Mouse (Mus musculus) kidney, adult 2 months (tissue): ENCODE results near the gene Chuk. TPM values are rescaled to one million over a fixed set of nuclear protein-coding genes. Genes with fewer than 3 reads are reported as not detected.

Experiments
- DNase-seq: peaks from one replicate; pipeline ENCODE4 v3.0.0; 2021
- H3K27ac ChIP-seq: fragments of 200-500 bp; 2 replicates; pipeline ENCODE4 v1.5.1; 2012; ENCODE audit warnings: low read depth, low read length, control low read depth, inconsistent platforms; ENCODE audit not compliant: insufficient read depth
- H3K27me3 ChIP-seq: fragments of 200-500 bp; replicated peaks from 2 replicates; pipeline ENCODE4 v1.6.1; 2012; ENCODE audit warnings: mild to moderate bottlenecking, moderate library complexity, low read length, inconsistent platforms; ENCODE audit not compliant: control insufficient read depth, insufficient read depth
- H3K36me3 ChIP-seq: fragments of 200-500 bp; 2 replicates; pipeline ENCODE4 v1.6.1; 2012; ENCODE audit warnings: mild to moderate bottlenecking, moderate library complexity, low read length, inconsistent platforms; ENCODE audit not compliant: control insufficient read depth, insufficient read depth
- H3K4me1 ChIP-seq: fragments of 200-500 bp; 2 replicates; pipeline ENCODE4 v1.6.1; 2011; ENCODE audit warnings: low read length; ENCODE audit not compliant: control insufficient read depth, insufficient read depth
- H3K4me3 ChIP-seq: fragments of 200-500 bp; 2 replicates; pipeline ENCODE4 v1.5.1; 2011; ENCODE audit warnings: mild to moderate bottlenecking, low read depth, low read length, control low read depth; ENCODE audit not compliant: insufficient read depth
- CTCF ChIP-seq: fragments of 200-500 bp; conservative IDR thresholded peaks from 2 replicates; pipeline ENCODE4 v1.5.1; 2011; ENCODE audit warnings: low read depth, mild to moderate bottlenecking, control low read depth, low read length, moderate library complexity, mixed read lengths; ENCODE audit not compliant: insufficient read depth, insufficient read length
- POLR2A ChIP-seq: fragments of 200-500 bp; IDR thresholded peaks from one replicate; pipeline ENCODE4 v1.6.1; 2011; ENCODE audit warnings: low read depth, low read length, control low read depth
- WGBS: fragments of 180-500 bp; shearing (Covaris S2); methylation state at CpG from one replicate; pipeline ENCODE4 v1.1.7; 2018; 5-methylcytosine and 5-hydroxymethylcytosine counted together
- polyA plus RNA-seq: library from polyadenylated mRNA; depleted of rRNA; stranded (reverse); fragments of >200 nt; gene quantifications from 2 replicates; pipeline ENCODE4 v1.2.3, GENCODE M21; 2012

Gene Chuk
- polyA plus RNA-seq, 1 experiment = 34.4 TPM

- peak; percentile 95 for DNase-seq
- TF ChIP-seq CTCF = no peak
- TF ChIP-seq POLR2A = peak; percentile 31
- WGBS = 2% methylated on average over 46 of the region's 46 CpGs
- Histone ChIP-seq H3K4me3 (peak within 1 kb of the TSS; percentile 93), H3K27me3 (no peaks in the 10 kb centered on the region), H3K36me3 (peaks cover 3% of the 10 kb centered on the region), H3K4me1 (no peaks in the 10 kb centered on the region; the same call in 1 of the 2 replicates), H3K27ac (0 out of 2 replicates have a peak within 1 kb of the TSS, but pooled peaks have one; percentile 22)
Observed at GRCm38 (mm10) chr19:44145702-44146567, 38.7 kb upstream of the Chuk start, which contains the start of gene Bloc1s2. TSS of gene Bloc1s2 (minus strand) at chr19:44146446.

DNA sequence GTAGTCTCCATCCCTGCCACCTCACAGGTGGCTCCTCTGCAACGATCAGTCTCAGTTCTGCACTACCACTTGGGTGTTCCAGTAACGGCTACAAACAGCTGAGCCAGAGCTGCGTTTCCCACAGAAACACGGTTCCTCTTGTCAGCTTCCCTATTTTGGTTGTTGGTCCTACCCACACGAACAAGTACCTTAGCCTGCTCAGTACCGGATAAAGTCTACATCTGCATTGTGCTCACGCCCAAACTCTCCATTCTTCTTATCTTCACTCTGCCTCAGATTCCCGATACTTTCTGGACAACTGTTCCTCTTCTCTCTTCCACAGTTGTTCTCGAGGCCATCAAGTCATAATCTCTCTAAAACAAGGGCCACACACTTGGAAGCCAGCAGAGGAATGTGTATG, 37.1 kb upstream of the Chuk start:
- Histone ChIP-seq H3K36me3 (peaks cover 3% of the 10 kb centered on the region), H3K27me3 (no peaks in the 10 kb centered on the region), H3K4me1 (no peaks in the 10 kb centered on the region; the same call in 1 of the 2 replicates), H3K27ac (no peak overlapping the region), H3K4me3 (no peak overlapping the region)
- TF ChIP-seq POLR2A = no peak
- no peak for TF ChIP-seq CTCF
- peak; percentile 14 for DNase-seq
- 86% methylated on average over 9 of the region's 9 CpGs for WGBS

DNA sequence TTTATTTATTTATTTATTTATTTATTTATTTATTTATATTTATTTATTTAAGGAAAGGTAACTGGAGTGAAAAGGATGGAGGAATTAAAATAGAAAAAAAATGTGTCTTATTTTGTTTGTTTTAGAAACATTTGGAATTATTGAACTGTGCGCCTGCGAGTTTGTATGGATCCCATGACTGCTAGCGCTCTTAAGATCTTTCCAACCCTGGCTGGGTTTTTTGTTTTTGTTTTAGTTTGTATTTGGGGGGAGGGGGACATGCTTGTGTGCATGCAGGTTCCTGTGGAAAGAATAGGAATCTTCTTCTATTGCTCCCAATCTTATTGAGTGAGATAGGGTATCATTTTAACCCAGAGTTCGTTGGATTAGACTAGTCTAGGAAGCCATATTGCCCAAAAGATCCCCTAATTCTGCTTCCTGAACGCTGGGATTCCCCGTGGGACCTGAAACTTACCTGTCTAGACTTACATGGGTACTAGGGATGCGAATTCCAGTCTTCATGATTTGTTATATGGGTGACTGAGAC, 28.7 kb upstream of the Chuk start:
- no peaks in the 10 kb centered on the region; the same call in none of the 2 replicates for H3K36me3 ChIP-seq
- DNase-seq = peak; percentile 9
- TF ChIP-seq POLR2A (no peak), CTCF (no peak)
- 23% methylated on average over 7 of the region's 7 CpGs for WGBS
- peaks cover 5% of the 10 kb centered on the region for H3K4me1 ChIP-seq
- no peaks in the 10 kb centered on the region for H3K27me3 ChIP-seq
- peak overlapping the region; percentile 28; the same call in 1 of the 2 replicates for H3K4me3 ChIP-seq
- no peak overlapping the region for H3K27ac ChIP-seq

DNA sequence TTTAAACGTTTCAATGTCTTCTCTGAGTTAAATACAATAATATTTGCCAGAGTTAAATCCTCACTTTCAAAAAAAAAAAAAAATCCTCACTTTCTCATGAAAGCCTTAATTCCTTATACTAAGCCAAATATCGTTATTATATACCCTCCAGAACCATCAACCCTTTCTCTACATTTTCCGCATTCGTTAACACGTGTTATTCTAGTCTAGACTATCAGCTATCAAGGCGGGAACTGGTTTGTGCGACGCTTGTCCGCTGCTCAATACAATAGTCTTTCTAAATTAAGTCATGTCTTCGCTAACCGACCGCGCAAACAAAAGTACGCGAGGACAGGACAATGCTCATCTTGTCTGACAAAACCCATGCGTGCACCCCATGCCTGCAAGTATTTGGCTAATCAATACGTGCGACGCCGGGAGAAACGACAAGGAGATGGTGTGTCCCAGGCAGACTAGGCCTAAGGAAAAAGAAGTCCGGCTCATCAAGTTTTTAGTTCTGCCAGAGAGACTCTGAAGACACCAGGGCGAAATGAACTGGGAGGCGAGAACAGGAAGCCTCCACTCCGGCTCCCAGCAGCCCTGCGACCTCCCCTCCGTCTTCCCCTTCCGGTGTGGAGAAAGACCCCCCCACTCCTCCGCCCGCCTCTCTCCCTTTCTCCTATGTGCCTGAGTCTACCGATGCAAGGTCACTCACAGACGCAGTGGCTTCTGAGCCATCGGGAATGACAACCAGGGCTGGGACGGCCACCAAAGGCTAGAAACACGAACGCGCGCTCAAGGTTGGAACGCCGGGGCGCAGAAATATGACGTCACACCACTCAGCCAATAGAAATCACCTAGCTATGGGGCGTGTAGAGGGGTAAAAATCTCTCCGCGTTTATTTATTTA, 28.0 kb upstream of the Chuk start, which contains the start of gene Cwf19l1:
Cwf19l1 (minus strand) TSS at position 805 of the 888 bp plus-strand sequence.
- Histone ChIP-seq H3K4me3 (peak within 1 kb of the TSS; percentile 100), H3K4me1 (peaks cover 5% of the 10 kb centered on the region), H3K27me3 (no peaks in the 10 kb centered on the region), H3K27ac (peak within 1 kb of the TSS; percentile 97), H3K36me3 (no peaks in the 10 kb centered on the region; the same call in none of the 2 replicates)
- DNase-seq = peak; percentile 93
- under 1% methylated on average over 45 of the region's 45 CpGs for WGBS
- TF ChIP-seq CTCF (no peak), POLR2A (peak; percentile 14)

DNA sequence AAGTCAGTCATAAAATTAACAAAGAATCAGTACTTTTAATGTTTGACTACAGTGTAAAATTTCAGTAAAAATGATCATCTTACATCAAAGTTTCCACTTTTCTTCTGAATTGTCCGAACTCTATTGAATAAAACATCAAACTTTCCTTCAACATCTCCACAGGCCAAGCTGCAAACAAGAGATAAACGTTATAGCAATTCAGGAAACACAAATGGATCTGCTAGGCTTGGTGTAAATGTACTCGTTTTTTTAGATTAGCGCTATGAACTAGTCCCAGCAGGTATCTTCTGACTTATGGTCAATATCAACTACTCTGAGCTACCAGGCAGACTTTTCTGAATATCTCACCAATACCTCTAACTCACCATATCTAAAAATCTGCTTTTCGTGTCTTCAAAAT, 25.6 kb upstream of the Chuk start:
- no peak for TF ChIP-seq CTCF
- no peak for TF ChIP-seq POLR2A
- Histone ChIP-seq H3K36me3 (no peaks in the 10 kb centered on the region; the same call in none of the 2 replicates), H3K4me1 (peaks cover 5% of the 10 kb centered on the region), H3K27me3 (no peaks in the 10 kb centered on the region), H3K27ac (no peak overlapping the region), H3K4me3 (no peak overlapping the region)
- DNase-seq = no peak
- WGBS = 88% methylated on average over 5 of the region's 5 CpGs

GRCm38 (mm10) chr19:44128560-44128959, 21.3 kb upstream of the Chuk start:
- Histone ChIP-seq H3K36me3 (no peaks in the 10 kb centered on the region; the same call in none of the 2 replicates), H3K4me1 (no peaks in the 10 kb centered on the region), H3K27me3 (no peaks in the 10 kb centered on the region), H3K27ac (no peak overlapping the region), H3K4me3 (no peak overlapping the region)
- DNase-seq = no peak
- WGBS = 84% methylated on average over 2 of the region's 2 CpGs
- TF ChIP-seq POLR2A (no peak), CTCF (no peak)
